Mouse (Mus musculus) heart, adult 9 months (tissue): ENCODE measurements around the gene Lrch3.
A peak's percentile ranks its signal among the peaks of the same experiment; 100 is the strongest.
"Not testable (repeated sequence)": the region's sequence is repeated elsewhere in the genome, so short reads cannot be mapped to it uniquely, and the experiment has no call there.

Experiments used
- DNase-seq, 2 experiments: peaks; one replicate each; pipeline ENCODE4 v3.0.0; 2022; ENCODE audit warnings: low spot score in 2 of 2

Lrch3 gene

DNA sequence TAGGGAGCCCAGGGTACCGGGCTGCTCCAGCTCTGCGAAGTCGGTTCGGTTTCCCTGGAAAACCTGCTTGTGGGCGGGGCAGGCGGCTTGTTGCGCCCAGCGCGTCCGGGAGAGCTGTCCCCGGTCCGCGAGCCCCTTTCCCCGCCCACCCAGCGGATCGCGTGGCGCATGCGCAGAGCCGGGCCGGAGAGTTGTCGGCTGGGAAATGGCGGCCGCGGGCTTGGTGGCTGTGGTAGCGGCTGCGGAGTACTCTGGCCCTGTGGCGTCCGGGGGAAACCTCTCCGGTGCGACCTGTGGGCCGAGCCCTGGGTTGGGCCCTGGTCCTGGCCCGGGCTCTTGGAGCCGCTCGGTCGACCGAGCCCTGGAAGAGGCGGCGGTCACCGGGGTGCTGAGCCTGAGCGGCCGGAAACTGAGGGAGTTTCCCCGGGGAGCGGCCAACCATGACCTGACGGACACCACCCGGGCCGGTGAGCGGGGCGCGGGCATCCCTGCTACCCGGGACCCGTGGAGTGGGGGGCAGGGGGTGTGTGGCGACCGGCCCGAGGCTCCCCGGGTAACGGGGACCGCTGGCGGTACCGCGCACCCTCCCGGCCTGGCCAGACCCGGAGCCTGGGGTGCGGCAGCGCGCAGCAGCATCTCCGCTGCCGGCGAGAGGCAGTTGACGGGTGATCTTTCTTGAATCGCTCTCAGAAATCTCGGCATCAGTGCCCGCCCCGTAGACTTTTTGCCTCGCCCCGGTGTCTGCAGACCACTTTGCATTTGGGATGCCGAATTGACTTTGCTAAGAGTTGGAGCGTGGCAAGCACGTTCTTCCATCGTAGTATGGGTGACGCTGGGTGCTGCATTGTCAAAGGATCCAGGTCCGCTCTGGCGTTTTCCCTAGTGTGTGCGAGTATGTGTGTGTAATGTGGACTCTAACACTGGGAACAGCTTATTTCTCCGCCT lies at the start of gene Lrch3:
Gene Lrch3, plus strand, starts transcription at position 164 of the 945 bp plus-strand sequence.
- peak; percentile 94 for DNase-seq

DNA sequence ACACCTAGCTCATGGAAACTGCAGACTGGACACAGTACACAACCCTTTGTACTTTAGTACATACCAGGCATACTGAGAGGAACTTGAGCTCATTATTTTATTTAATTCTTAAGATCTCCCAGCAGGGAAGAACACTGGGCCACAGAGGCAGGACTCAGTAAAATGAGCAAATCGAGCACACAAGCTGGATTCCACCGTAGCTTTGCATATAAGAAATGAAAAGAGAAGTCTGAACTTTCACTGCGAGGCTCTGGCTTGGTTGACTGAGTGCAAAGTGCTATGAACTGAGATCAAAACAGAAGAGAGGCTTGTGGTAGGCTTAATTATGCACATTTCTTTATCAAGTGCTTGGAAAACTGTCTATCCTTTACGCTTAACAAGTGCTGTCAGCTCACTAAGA lies 48.5 kb upstream of the Lrch3 start:
- no peak for DNase-seq

DNA sequence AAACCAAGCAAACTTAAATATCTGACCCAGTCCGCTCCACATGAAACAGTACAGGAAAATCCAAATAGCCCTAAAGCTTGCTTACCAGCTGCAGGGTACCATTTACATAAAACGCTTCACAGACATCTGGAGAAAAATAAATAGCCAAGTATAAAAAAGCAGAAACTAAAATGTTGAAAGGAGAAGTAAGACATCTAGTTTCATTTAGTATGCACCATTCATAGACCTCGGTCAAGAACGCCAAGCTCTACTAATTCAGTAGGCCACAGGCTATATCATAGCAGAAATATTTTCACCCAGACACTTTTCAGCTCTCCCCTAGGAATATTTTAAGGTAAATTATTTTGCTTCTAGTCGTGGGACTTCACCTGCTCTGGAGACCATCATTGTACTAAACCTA lies 47.2 kb upstream of the Lrch3 start:
- no peak for DNase-seq

DNA sequence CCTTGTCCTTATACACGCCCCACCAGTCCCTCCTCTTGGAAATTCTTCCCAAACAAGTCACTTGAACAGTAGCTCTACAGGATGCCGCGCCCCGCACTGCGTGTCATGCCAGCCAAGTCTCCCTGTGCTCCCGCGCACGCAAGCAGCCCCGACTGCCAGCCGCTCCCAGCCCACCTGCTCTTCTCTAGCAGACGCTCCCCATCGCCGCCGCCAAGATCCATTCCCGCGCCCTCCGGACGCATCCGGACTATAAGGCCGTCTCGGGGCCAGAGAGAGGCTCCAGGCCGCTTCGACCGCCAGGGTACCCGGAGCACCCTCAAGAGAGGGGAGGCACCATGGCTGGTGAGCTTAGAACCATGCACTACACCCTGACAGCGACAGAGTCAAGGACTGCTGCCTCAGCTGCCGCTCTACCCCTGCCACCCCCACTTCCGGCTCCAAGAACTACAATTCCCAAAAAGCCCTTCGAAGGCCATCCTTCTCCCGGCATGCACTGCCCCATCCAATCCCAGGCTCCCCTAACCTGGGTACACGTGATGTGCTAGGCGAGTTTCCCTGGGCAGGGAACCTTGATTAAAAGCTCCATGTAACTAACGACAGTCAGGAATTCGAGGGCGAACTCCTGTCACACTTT lies 45.9 kb upstream of the Lrch3 start:
- peak; percentile 93 to 96 for DNase-seq

DNA sequence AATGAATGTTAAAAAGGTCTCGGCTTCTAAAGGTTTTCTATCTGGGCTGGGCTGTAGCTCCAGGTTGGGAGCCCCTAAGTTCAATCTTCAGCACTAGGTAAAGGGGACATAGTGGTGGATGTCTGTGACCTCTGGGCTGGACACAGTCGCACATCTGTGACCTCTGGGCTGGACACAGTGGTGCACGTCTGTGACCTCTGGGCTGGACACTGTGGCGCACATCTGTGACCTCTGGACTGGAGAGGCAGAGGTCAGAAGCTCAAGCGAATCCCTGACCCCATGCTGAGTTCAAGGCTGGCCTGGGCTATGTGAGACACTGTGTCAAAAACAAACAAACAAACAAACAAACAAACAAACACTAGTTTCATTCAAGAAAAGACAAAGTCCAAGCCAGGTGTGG lies 43.7 kb upstream of the Lrch3 start:
- DNase-seq = no peak

DNA sequence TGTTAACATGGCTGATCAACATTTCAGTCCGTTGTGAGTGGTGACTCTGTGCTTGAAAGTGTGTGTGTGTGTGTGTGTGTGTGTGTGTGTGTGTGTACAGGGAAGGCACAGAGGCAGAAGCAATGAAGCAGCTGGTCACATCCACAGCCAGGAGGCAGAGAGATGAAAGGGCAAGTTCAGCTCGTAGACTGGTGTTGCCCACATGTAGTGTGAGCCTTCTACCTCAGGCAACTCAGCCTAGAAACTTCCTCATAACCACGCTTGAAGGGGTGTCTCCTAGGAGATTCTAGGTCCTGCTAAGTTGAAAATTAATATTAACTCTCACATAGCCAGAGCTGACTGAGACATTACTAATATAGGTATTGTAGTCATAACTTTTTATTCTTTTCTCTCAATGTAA lies 40.5 kb upstream of the Lrch3 start:
- no peak for DNase-seq

DNA sequence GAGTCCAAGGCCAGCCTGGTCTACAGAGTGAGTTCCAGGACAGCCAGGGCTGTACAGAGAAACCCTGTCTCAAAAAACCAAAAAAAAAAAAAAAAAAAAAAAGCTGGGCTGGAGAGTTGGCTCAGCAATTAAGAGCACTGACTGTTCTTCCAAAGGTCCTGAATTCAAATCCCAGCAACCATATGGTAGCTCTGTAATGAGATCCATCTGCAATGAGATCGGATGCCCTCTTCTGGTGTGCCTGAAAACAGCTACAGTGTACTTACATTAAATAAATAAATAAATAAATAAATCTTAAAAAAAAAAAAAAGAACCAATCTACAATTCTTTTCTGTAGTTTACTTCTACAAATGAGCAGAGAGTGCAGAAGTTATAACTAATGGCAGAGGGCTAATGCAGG lies 38.6 kb upstream of the Lrch3 start:
- not testable (repeated sequence) for DNase-seq

DNA sequence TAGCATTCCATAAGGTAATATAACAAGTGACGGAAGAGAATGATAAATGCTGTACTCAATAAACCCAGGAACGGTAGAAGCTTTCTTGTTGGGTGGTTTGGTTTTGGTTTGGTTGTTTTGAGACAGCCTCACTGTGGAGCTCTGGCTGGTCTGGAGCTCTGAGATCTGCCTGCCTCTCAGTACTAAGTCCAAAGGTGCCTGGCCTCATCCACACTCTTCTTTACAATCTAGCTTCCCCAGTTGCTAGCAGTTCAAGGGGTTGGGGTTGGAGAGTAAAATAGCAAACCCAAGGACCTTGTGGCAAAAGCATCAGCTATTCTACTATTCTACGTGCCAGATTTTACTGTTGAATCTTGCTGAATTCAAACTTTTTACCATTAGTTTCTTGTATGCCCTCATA lies 38.1 kb upstream of the Lrch3 start:
- DNase-seq = no peak

DNA sequence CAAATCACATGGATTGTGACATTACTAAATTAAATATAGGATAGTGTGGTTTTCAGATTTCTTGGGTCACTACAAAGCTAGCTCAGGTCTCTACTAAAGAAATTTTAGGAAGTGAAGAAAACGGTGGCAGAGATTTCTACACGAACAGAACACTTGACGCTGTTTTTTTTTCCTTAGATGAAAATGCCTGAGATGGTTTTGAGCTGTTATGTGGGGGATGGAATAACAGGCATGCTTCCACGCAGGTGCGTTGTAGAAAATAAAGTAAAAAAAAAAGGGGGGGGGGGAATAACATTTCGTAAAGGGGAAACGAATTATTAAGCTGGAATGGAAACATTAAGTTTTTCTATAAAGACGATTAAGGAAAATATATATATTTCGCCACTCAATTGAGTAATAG lies 37.1 kb upstream of the Lrch3 start:
- no peak for DNase-seq

DNA sequence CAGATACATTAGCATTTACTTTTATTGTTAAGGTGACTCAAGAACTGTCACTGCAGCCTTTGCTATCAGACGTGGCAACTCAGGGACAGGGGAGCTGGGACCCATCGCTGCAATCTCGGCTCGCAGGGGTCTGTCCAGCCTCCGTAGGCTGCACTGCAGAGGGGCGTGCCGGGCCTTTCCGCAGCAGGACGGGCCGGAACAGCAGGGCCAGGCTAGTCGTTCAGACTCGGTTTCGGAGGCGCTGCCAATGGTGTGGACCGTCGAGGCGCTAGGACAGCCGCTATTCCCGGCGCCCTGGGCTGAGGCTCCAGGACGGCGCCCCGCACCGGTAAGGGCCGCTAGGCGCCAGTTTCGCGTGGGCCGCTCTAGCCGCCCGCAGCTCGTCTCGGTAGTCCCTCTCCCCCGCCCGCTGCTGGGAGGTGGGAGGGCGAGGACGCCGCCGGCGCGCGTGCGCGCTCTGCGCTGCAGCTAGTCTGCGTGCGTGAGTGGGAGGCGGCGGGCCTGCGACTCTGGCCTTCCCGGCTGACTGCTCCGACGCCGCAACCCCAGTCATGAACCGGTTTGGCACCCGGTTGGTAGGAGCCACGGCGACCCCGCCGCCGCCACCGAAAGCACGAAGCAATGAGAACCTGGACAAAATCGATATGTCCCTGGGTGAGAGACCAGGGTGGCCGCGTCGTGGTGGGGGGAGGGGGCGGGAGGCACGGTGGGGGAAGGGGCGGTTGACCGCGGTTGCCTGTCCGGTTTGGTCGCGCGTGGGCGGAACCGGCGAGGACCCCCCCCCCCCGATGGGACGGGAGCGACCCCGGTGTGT lies 36.4 kb upstream of the Lrch3 start, which contains the start of the genes Fyttd1 and Rubcn:
Gene Fyttd1, plus strand, starts transcription at position 158 of the 814 bp plus-strand sequence.
Gene Rubcn, minus strand, starts transcription at position 424 of the 814 bp plus-strand sequence.
- DNase-seq = peak; percentile 96

DNA sequence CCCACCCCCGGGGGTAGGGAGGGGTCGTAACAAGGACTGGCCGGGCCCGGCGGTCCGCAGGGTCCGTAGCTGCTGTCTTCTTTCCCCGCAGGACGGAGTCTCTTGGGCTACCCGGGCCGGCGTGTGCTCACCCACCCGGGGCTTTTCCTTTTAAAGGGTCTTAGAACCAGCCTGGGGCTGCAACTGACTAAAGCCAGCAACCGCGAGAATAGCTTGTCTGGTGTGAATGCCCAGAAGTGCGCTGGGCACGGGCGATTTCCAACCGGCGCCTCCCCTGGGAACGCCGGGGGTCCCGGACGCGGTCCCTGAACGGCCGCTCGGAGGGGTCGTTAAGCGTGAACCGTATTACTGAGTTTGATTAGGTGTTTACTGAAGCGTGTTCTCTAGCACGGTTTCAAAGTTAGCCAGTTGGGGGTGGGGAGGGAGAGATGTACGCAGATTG lies 35.7 kb upstream of the Lrch3 start:
- DNase-seq = peak in 1 of 2 experiments; percentile 15

DNA sequence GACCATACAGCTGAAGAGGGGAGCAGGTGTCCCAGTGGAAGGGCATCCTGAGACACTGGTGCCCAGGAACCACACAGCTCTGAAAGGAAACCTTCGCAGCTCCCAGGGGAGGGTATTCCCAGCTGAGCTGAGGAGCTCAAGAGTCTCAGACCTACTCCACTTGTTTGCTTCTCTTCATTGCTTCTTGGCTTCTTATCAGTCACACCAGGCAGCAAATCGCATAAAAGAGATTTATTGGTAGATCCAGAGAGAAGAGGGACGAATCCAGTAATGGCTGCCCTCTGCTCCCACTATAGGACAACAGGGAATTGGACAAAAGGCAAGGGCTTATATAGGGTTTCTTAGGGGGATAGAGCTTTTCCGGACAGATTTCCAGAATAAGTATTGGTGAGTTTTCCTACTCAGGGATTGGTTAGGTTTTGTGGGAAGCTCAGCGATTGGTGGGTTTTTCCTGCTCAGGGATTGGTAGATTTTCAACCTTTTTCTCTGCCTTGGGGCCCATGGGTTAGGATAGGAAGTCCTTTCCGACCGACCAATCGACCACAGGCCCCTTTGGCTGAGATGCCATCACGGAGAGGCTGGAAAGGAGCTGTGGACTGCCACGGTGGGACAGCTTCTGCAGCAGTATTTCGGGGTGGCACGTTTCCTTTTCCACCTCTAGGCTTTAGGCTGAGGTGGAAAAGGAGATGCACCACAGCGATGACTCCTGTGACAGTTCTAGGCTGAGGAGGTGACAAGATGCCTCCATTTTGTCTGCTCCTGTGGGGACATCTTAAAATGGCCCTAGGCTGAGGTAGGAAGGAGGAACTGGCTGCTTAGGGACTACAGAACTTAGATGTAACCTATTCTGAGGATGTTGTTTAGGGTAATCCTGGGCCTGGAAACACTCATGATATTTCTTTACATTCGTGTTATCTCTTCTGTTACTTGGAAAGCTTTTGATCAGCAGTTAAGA lies 34.7 kb upstream of the Lrch3 start:
- no peak for DNase-seq

DNA sequence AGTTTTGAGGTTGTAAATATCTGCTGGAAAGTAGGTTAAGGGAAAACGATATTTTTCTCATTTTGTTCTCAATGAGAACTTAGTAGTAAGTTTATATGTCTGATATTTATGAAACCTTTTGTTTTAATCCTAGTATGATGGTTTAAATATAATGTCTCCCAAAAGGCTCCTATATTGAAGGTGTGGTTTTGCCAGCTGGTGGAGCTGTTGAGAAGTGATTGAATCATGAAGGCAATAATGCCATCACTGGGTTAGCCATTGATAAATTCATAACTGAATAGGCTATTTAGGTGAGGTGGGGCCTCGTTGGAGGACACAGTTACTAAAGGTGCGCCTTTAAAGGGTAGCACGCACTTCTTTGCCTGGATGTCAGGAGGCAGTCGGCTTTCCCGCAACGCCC lies 32.4 kb upstream of the Lrch3 start:
- DNase-seq = no peak

DNA sequence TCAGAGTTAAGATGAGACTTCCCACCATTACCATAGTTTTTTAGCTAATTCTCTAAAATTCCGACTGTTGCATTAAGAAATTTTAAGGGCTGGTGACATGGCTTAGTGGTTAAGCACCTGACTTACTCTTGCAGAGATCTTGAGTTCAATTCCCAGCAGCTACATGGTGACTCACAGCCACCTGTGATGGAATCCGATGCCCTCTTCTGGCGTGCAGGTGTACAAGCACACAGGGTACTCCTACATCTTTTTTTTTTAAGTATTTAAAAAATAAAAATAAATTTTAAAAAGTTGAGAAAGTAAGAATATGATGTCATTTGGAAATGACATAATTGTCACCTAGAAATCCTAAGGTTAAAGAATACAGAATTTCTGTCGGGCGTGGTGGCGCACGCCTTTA lies 25.9 kb upstream of the Lrch3 start:
- no peak for DNase-seq

DNA sequence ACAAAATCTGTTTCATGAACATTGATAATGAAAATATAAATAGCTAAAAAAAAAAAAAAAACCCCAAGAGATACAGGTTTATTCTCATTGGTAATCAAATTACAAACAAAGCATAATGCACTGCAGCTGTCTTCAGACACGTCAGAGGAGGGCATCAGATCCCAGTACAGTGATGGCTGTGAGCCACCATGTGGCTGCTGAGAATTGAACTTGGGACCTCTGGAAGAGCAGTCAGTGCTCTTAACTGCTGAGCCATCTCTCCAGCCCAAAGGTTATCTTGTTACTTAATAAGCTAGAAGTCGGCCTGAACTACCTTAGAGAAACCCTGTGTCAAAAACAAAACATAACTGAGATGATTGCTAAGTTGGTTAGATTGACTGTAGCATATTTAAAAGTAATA lies 24.0 kb upstream of the Lrch3 start:
- no peak for DNase-seq

DNA sequence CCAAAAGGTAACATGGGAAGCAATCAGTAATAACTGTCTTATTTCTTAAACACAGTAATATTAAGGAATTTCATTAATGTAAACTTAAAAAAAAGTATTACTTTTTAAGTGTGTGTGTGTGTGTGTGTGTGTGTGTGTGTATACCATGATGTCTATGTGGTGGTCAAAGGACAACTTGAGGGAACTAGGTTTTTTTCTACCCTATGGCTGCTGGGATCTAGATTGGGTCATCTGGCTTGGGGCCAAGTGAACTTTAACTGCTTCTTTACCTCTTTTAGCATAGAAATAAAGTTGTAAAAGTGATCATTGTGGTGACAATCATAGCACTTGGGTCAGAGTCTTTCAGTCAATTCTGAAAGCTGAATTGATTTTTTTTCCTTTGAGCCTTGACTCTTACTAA lies 17.8 kb upstream of the Lrch3 start:
- DNase-seq = no peak

DNA sequence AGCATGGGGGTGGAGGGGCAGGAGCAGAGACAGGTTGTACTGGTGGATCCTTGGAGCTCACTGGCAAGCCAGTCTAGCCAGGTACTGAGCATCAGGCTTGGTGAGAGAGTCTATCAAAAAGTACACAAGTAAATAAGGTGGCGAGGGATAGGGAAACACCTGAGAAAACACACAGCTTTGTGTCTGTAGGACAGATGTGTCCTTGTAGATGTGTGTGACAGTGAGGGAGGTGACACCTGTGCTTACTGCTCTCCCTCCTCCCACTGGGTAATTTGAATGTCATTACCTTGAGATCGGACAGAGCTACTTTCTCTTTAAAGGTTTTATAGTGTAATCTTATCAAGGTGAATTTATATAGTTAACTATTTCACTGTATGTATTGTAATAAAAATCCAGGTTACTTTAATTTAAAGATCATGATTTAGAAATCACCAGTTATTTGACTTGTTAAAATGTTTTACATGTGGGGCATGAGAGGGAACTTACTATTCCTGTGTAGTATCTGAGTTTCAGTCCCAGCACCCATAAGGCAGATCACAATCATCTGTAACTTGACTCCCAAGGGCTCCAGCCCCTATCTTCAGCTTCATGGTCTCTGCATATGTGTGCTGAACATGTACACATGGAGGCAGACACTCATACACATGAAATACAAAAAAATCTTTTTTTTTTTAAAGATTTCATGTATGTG lies 12.4 kb upstream of the Lrch3 start:
- DNase-seq = no peak

DNA sequence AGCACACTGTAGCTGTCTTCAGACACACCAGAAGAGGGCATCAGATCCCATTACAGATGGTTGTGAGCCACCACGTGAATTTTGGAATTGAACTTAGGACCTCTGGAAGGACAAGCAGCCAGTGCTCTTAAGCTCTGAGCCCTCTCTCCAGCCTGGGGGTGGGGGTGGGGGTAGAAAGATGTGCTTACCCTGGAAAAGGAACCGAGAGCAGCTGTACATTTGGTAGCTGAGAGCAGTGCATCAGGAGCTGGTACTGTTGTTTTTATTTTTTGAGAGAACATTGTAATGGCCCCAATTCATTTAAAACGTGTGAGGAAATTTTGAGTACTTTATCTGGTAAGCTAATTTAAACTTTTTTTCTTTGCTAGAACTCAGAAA lies 11.9 kb upstream of the Lrch3 start:
- no peak for DNase-seq

DNA sequence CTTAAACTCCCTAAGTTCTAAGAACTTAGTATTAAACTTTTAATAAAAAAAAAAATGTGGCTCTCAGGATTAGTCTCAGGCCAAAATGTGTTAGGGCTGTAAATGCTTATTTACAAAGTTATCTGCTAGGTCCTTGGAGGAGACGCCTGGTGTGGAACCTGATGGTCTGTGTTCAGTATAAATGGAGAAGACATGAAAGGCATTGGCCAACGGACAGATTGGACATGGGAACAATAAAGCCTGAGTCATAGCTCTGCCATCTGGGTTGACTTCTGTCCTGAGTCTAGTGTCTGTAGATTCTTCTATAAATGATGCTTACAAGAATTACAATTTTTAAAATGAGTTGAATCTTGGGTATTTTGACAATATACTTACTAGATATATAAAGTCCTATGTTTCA lies 7.7 kb upstream of the Lrch3 start:
- DNase-seq = no peak

DNA sequence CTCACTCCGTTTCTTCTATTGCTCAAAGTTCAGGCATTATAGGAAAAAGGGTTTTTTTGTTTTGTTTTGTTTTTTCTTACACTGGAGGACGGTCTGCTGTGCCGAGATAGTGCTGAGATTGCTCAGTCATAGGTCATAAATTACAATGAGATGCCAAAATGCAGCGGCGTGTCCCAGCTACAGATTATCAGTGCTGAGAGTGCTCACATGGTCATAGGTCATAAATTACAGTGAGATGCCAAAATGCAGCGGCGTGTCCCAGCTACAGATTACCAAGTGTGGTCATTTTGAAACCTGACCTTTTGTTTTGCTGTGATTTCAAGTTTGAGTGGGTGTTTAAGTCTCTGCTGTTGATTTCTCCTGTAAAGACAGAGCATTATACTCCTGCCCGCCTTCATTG lies 7.2 kb upstream of the Lrch3 start:
- DNase-seq = no peak
